Mouse (Mus musculus) intestine, embryonic 14.5 days (tissue): ENCODE measurements around the gene Rxfp2. TPM values are rescaled to one million over a fixed set of nuclear protein-coding genes. Genes with fewer than 3 reads are reported as not detected.

ENCODE experiments used
- ATAC-seq: fragments of 200-750 bp; cut with Nextera tagmentation; replicated peaks from 2 replicates; pipeline ENCODE4 v1.8.0; 2017; ENCODE audit warnings: low read depth, moderate number of reproducible peaks, moderate TSS enrichment, moderate library complexity; ENCODE audit not compliant: low FRiP score, low TSS enrichment
- DNase-seq: peaks from one replicate; pipeline ENCODE4 v3.0.0-alpha.2; 2018; ENCODE audit warnings: low spot score
- H3K27ac ChIP-seq: fragments of 300-500 bp; sonication (generic); 2 replicates; pipeline ENCODE4 v1.5.1; 2014; ENCODE audit warnings: low read depth, mild to moderate bottlenecking, control low read depth
- H3K27me3 ChIP-seq: fragments of 300-500 bp; sonication (generic); replicated peaks from 2 replicates; pipeline ENCODE4 v1.6.1; 2014; ENCODE audit warnings: low read length, control low read depth; ENCODE audit not compliant: control insufficient read depth, insufficient read depth
- H3K36me3 ChIP-seq: fragments of 300-500 bp; sonication (generic); 2 replicates; pipeline ENCODE4 v1.6.1; 2014; ENCODE audit warnings: low read length, control low read depth; ENCODE audit not compliant: control insufficient read depth, insufficient read depth
- H3K4me1 ChIP-seq: fragments of 300-500 bp; sonication (generic); replicated peaks from 2 replicates; pipeline ENCODE4 v1.6.1; 2014; ENCODE audit warnings: low read length, control low read depth, mixed read lengths; ENCODE audit not compliant: control insufficient read depth, insufficient read depth
- H3K4me2 ChIP-seq: fragments of 300-500 bp; sonication (generic); 2 replicates; pipeline ENCODE4 v1.6.1; 2014; ENCODE audit warnings: low read length
- H3K4me3 ChIP-seq: fragments of 300-500 bp; sonication (generic); 2 replicates; pipeline ENCODE4 v1.5.1; 2014; ENCODE audit warnings: low read depth, low read length, control low read depth, mixed read lengths
- H3K9ac ChIP-seq: fragments of 300-500 bp; sonication (generic); 2 replicates; pipeline ENCODE4 v1.6.1; 2014; ENCODE audit warnings: mild to moderate bottlenecking, low read length
- H3K9me3 ChIP-seq: fragments of 300-500 bp; sonication (generic); 2 replicates; pipeline ENCODE4 v1.6.1; 2016; ENCODE audit warnings: low read length, control low read depth; ENCODE audit not compliant: control insufficient read depth
- WGBS: fragments of 180-500 bp; shearing (Covaris S2); extraction: QIAGEN DNeasy Blood & Tissue Kit; methylation state at CpG from one replicate; pipeline ENCODE4 v1.1.7; 2014; 5-methylcytosine and 5-hydroxymethylcytosine counted together
- polyA plus RNA-seq: library from polyadenylated mRNA; unstranded; fragments of >200 nt; fragmentation: Nextera tagmentation; extraction: Ambion mirVana; gene quantifications from 2 replicates; pipeline ENCODE4 v1.2.1, GENCODE M21; 2014

Rxfp2 gene
- polyA plus RNA-seq, 1 experiment from 2014 or later, result 0.35 TPM

DNA sequence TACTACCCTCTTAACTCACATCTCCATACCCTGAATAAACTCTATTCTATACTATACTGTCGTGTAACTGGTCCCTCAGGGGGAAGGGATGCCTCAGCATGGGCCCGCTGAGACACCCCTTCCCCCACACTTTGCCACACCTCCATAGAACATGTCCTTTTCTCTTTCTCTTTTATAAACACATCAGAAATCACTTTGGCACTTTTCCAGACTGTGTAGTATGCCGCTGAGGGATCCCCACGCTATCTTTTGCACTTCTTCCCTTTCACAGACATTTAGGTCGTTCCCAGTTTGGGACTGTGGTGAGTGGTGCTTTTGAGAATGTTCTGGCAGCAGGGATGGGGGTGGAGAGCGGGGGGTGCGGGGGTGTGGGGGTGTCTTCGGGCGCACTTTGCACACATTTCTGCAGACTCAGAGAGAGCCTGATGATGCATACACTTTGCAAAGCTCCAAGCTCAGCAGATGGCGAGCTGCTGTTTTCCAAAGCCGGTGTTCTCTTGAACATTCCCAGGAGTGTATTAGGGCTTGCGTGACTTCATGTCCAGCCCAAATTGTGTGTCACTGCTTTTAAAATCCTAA is 8.1 kb downstream of the Rxfp2 start:
- no peaks in the 10 kb centered on the region for H3K36me3 ChIP-seq
- H3K4me2 ChIP-seq, result no peak overlapping the region
- H3K27ac ChIP-seq, result no peak overlapping the region
- no peak overlapping the region for H3K4me3 ChIP-seq
- H3K27me3 ChIP-seq, result no peaks in the 10 kb centered on the region
- no peak for DNase-seq
- H3K9ac ChIP-seq, result no peak overlapping the region
- no peak for ATAC-seq
- no peaks in the 10 kb centered on the region for H3K4me1 ChIP-seq
- H3K9me3 ChIP-seq, result peaks cover 2% of the 10 kb centered on the region; the same call in 1 of the 2 replicates
- WGBS, result 81% methylated on average over 12 of the region's 12 CpGs

GRCm38 (mm10) chr5:150031201-150031600 is 12.7 kb downstream of the Rxfp2 start:
- Histone ChIP-seq H3K27me3 (no peaks in the 10 kb centered on the region), H3K27ac (no peak overlapping the region), H3K9me3 (no peaks in the 10 kb centered on the region), H3K4me1 (0 out of 2 replicates have a peak, but pooled peaks cover 5% of the 10 kb centered on the region), H3K4me2 (no peak overlapping the region), H3K4me3 (no peak overlapping the region), H3K36me3 (no peaks in the 10 kb centered on the region), H3K9ac (no peak overlapping the region)
- no peak for DNase-seq
- 37% methylated on average over 6 of the region's 6 CpGs for WGBS
- no peak for ATAC-seq

- peak; percentile 63; the same call in 1 of the 2 replicates for ATAC-seq
- Histone ChIP-seq H3K4me3 (no peak overlapping the region), H3K27ac (no peak overlapping the region), H3K4me2 (no peak overlapping the region), H3K36me3 (no peaks in the 10 kb centered on the region), H3K9ac (no peak overlapping the region), H3K27me3 (no peaks in the 10 kb centered on the region), H3K4me1 (0 out of 2 replicates have a peak, but pooled peaks cover 5% of the 10 kb centered on the region), H3K9me3 (no peaks in the 10 kb centered on the region)
- WGBS, result 67% methylated on average over 3 of the region's 3 CpGs
- DNase-seq, result no peak
Observed at GRCm38 (mm10) chr5:150031634-150032033, 13.2 kb downstream of the Rxfp2 start.

DNA sequence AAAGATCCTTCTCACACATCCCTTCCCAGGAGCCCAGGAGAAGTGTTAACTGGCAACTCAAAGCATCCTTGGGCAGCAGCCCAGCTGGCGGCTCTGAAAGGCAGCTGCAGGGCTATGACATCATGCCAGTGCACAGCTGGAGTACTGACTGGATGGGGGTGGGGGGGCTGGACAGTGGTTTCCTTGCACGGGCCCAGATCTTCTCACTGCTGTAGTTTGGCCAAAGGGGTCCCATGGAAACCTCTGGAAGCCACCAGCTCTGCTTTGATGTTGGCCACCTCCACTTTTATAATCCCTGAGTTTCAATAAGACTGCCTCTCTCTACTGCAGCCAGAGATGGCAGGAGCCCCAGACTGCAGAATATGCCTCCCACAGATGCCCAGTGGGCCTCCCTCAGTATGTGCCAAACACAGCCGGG is 13.6 kb downstream of the Rxfp2 start:
- DNase-seq, result no peak
- Histone ChIP-seq H3K9ac (no peak overlapping the region), H3K4me2 (no peak overlapping the region), H3K27ac (no peak overlapping the region), H3K9me3 (no peaks in the 10 kb centered on the region), H3K4me3 (no peak overlapping the region), H3K27me3 (no peaks in the 10 kb centered on the region), H3K36me3 (no peaks in the 10 kb centered on the region), H3K4me1 (0 out of 2 replicates have a peak, but pooled peaks cover 5% of the 10 kb centered on the region)
- 0 out of 2 replicates have a peak, but pooled peaks have one; percentile 48 for ATAC-seq
- 50% methylated on average over 3 of the region's 3 CpGs for WGBS

- Histone ChIP-seq H3K36me3 (no peaks in the 10 kb centered on the region), H3K9ac (no peak overlapping the region), H3K27ac (no peak overlapping the region), H3K27me3 (no peaks in the 10 kb centered on the region), H3K4me3 (no peak overlapping the region), H3K9me3 (no peaks in the 10 kb centered on the region), H3K4me1 (peaks cover 5% of the 10 kb centered on the region; the same call in 1 of the 2 replicates), H3K4me2 (no peak overlapping the region)
- 87% methylated on average over 8 of the region's 8 CpGs for WGBS
- DNase-seq (no peak), ATAC-seq (no peak)
Observed at GRCm38 (mm10) chr5:150036286-150036685, 17.8 kb downstream of the Rxfp2 start.

DNA sequence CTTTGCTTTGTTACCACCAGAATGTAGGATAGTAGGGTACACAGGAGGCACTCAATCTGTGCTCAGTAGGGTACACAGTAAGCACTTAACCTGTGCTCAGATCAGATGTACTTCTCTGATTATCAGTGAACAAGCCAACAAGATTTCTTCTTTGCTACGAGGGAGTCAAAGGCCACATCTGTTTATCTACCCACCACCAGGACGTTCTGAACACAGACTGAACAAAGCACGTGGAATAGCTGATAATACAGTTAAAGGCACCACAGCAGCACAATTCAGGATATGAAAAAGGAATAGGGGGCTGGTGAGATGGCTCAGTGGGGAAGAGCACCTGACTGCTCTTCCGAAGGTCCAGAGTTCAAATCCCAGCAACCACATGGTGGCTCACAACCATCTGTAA is 18.4 kb downstream of the Rxfp2 start:
- no peak overlapping the region for H3K4me3 ChIP-seq
- no peaks in the 10 kb centered on the region for H3K27me3 ChIP-seq
- H3K9me3 ChIP-seq, result no peaks in the 10 kb centered on the region
- no peak overlapping the region for H3K27ac ChIP-seq
- ATAC-seq, result no peak
- 52% methylated on average over 4 of the region's 4 CpGs for WGBS
- H3K36me3 ChIP-seq, result no peaks in the 10 kb centered on the region
- peaks cover 4% of the 10 kb centered on the region; the same call in 1 of the 2 replicates for H3K4me1 ChIP-seq
- H3K9ac ChIP-seq, result no peak overlapping the region
- H3K4me2 ChIP-seq, result no peak overlapping the region
- no peak for DNase-seq

DNA sequence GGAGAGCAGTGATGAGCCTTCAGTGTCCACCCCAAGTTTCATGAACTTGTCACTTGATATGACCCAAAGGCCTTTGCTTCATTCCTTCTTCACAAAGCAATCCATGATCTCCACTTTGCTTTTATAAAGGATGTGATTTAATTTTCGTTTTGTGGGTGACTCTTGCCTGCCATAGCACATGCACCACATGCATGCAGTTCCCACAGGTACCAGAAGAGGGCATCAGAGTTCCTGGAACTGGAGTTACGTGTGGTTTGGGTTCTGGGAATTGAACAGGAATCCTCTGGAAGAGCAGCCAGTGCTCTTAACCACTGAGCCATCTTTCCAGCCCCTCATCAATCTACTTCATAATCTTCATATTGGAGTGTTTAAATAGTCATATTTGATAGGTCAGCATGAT is 26.1 kb downstream of the Rxfp2 start:
- Histone ChIP-seq H3K4me3 (no peak overlapping the region), H3K4me1 (no peaks in the 10 kb centered on the region; the same call in 1 of the 2 replicates), H3K27ac (no peak overlapping the region), H3K9me3 (0 out of 2 replicates have a peak, but pooled peaks cover 4% of the 10 kb centered on the region), H3K36me3 (no peaks in the 10 kb centered on the region), H3K9ac (no peak overlapping the region), H3K27me3 (no peaks in the 10 kb centered on the region), H3K4me2 (no peak overlapping the region)
- ATAC-seq (no peak), DNase-seq (no peak)
- WGBS, result 76% methylated on average over 2 of the region's 2 CpGs

DNA sequence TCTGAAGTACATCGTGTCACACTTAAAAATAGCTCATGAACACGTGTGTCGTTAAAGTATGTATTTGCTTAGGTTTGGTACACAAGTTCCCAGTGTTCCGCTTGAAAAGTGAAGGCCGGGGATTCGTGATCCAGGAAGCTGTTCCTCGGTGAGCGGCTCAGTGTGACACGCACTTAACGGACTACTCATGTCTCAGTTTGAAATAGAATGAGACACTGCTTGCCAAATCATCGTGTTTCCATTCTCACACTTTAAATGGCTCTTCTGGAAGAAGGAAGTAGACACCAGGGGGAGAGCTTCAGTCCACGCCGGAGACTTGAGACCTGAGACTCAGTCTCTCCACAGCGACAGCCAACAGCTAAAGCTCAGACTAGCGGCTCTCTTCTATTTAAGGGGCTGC is 28.0 kb downstream of the Rxfp2 start:
- Histone ChIP-seq H3K4me2 (no peak overlapping the region), H3K4me3 (no peak overlapping the region), H3K27ac (no peak overlapping the region), H3K36me3 (no peaks in the 10 kb centered on the region), H3K4me1 (no peaks in the 10 kb centered on the region), H3K9me3 (0 out of 2 replicates have a peak, but pooled peaks cover 4% of the 10 kb centered on the region), H3K27me3 (no peaks in the 10 kb centered on the region), H3K9ac (no peak overlapping the region)
- 79% methylated on average over 15 of the region's 15 CpGs for WGBS
- DNase-seq (no peak), ATAC-seq (no peak)

DNA sequence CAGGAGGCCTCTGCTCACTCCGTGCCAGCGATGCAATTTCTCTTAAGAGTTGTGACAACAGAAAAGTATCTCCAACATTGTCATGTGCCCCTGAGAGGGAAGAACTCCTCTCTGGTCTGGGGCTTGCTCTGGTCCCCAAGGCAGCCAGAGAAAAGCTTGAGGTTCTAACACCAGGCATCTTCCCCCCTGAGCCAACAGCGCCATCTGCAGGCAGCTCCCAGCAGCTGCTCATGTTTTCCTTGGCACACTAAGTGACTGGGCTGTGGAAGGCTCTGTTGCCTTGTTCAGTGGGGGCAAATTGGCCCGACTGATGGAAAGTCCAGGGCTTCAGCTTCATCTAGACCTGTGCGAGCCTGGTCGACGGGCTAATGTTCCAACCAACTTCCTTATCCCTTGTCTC is 31.5 kb downstream of the Rxfp2 start:
- Histone ChIP-seq H3K4me2 (no peak overlapping the region), H3K27ac (no peak overlapping the region), H3K4me3 (no peak overlapping the region), H3K9ac (no peak overlapping the region), H3K27me3 (no peaks in the 10 kb centered on the region), H3K36me3 (no peaks in the 10 kb centered on the region), H3K4me1 (no peaks in the 10 kb centered on the region), H3K9me3 (no peaks in the 10 kb centered on the region)
- no peak for DNase-seq
- 54% methylated on average over 7 of the region's 7 CpGs for WGBS
- no peak for ATAC-seq
